Mouse (Mus musculus): Measurements from ENCODE around the gene Mindy3. TPM values are rescaled to one million over a fixed set of nuclear protein-coding genes. Genes with fewer than 3 reads are reported as not detected.

Gene Mindy3
- polyA plus RNA-seq (2017; shearing (Covaris generic)): 10 to 100 TPM; 35.4 to 47.9 TPM

DNA sequence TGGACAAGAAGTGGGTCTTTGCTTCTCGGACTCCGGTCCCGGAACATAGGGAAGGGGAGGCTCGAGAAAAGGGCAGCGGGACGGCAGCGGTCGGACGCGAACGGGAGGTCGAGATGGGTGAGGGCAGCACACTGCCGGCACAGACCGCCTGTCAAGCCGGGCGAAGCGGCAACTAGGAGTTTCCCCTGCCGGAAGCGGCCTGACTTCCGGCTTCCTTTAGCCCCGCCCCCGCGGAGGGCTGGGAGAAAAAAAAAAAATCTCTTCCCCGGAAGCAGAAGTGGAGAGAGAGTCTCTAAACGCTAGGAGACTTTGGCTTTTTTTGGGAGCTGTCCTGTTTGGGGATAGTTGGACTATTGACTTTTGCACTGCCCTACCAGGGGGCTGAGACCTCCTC, at the start of gene Mindy3:
Gene Mindy3 (minus strand): TSS at position 209 of the 394 bp plus-strand sequence.

GRCm38 (mm10) chr2:12301431-12302170, 117.7 kb downstream of the Mindy3 start, which contains the start of gene Itga8:
Itga8 (minus strand) TSS chr2:12301922.

Other genes starting within 250 kb of the Mindy3 start
- 1 to 10 TPM in 1 of 2 experiments, not detected in 1; 1.0 TPM for gene Itga8, start 117.5 kb downstream of the Mindy3 start, polyA plus RNA-seq (2017; shearing (Covaris generic))

Measured in inflammation-experienced regulatory T-cells (primary cell).